ENCODE assay signal across 16 mouse cellular contexts in genomic region chr3:112137940-112138339, GRCm38 (mm10).
"Had no signal": no experiment of that assay in that cellular context is flagged by ENCODE, and none has a peak within 500 bp of the region (broad histone marks: within the 10 kb centered on the region; RNA-seq: fewer than 3 reads in every experiment).

No protein-coding gene starts in this region.

- ATAC-seq: liver, postnatal 0 days; midbrain, embryonic 16.5 days had no signal

- H3K36me3 ChIP-seq: kidney, embryonic 15.5 days; limb, embryonic 15.5 days; liver, embryonic 13.5 days; lung, embryonic 15.5 days; midbrain, embryonic 12.5 days had no signal

- H3K27ac ChIP-seq: kidney, embryonic 15.5 days; limb, embryonic 15.5 days; liver, embryonic 13.5 days; lung, embryonic 15.5 days; macrophage; midbrain, embryonic 12.5 days; stomach, postnatal 0 days had no signal

- H3K4me2 ChIP-seq: kidney, embryonic 15.5 days; limb, embryonic 15.5 days; liver, embryonic 13.5 days; lung, embryonic 15.5 days; midbrain, embryonic 12.5 days had no signal

- H3K4me1 ChIP-seq: kidney, embryonic 15.5 days; limb, embryonic 15.5 days; liver, embryonic 13.5 days; lung, embryonic 15.5 days; megakaryocyte, embryonic 14.5 days; midbrain, embryonic 12.5 days had no signal

- H3K4me3 ChIP-seq: kidney, embryonic 15.5 days; limb, embryonic 15.5 days; liver, embryonic 13.5 days; lung, embryonic 15.5 days; megakaryocyte, embryonic 14.5 days; midbrain, embryonic 12.5 days had no signal

- H3K27me3 ChIP-seq: kidney, embryonic 15.5 days; limb, embryonic 15.5 days; liver, embryonic 13.5 days; lung, embryonic 15.5 days; megakaryocyte, embryonic 14.5 days; midbrain, embryonic 12.5 days had no signal

- H3K9me3 ChIP-seq: kidney, embryonic 15.5 days; limb, embryonic 15.5 days; liver, embryonic 13.5 days; lung, embryonic 15.5 days; megakaryocyte, embryonic 14.5 days; midbrain, embryonic 12.5 days had no signal

- DNase-seq: kidney, adult 2 months; kidney, postnatal 14 days; layer of hippocampus, adult 9-11 months; layer of hippocampus, postnatal 36 days; liver, embryonic 13.5 days; liver, postnatal 0 days; lung, postnatal 14 days; thymus, postnatal 4 days had no signal

- H3K9ac ChIP-seq: kidney, embryonic 15.5 days; limb, embryonic 15.5 days; liver, embryonic 13.5 days; liver, postnatal 0 days; lung, embryonic 15.5 days; midbrain, embryonic 12.5 days had no signal
